Mouse (Mus musculus) frontal cortex, postnatal 25 days (tissue): ENCODE data around the gene Nras.

Experiments used
- DNase-seq, 2 experiments: peaks; one replicate each; pipeline ENCODE4 v3.0.0; 2022; ENCODE audit warnings: low spot score in 2 of 2

Gene Nras

GRCm38 (mm10) chr3:103058207-103059157, at the start of gene Nras:
Gene Nras (plus strand): TSS chr3:103058285.
- peak; percentile 85 for DNase-seq

GRCm38 (mm10) chr3:103017350-103017749, 40.7 kb upstream of the Nras start:
- no peak for DNase-seq

- DNase-seq = no peak
These were observed 38.6 kb upstream of the Nras start for GRCm38 (mm10) chr3:103019462-103019861.

GRCm38 (mm10) chr3:103020249-103020942, 37.7 kb upstream of the Nras start, which contains the start of gene Csde1:
Gene Csde1 (plus strand): TSS chr3:103020426.
- peak; percentile 93 to 95 for DNase-seq

GRCm38 (mm10) chr3:103020943-103021638, 37.0 kb upstream of the Nras start:
- peak; percentile 69 to 76 for DNase-seq

- DNase-seq = no peak
These were observed 31.9 kb upstream of the Nras start for GRCm38 (mm10) chr3:103026174-103026573.

GRCm38 (mm10) chr3:103040285-103040684, 17.8 kb upstream of the Nras start:
- no peak for DNase-seq

GRCm38 (mm10) chr3:103040861-103041379, 17.2 kb upstream of the Nras start:
- DNase-seq = no peak

- no peak for DNase-seq
These were observed 2.0 kb upstream of the Nras start for GRCm38 (mm10) chr3:103056016-103056595.

- DNase-seq = peak in 1 of 2 experiments; percentile 13
These were observed 333 bp upstream of the Nras start for GRCm38 (mm10) chr3:103057752-103058151.

- no peak for DNase-seq
These were observed 8.8 kb downstream of the Nras start for GRCm38 (mm10) chr3:103066927-103067326.

GRCm38 (mm10) chr3:103068971-103069370, 10.9 kb downstream of the Nras start:
- no peak for DNase-seq

- DNase-seq = no peak
These were observed 15.7 kb downstream of the Nras start, which contains the start of gene Ampd1 for GRCm38 (mm10) chr3:103073771-103074170. Gene Ampd1 (plus strand): TSS chr3:103074014.

- no peak for DNase-seq
These were observed 17.8 kb downstream of the Nras start for GRCm38 (mm10) chr3:103075871-103076270.

GRCm38 (mm10) chr3:103076476-103076875, 18.4 kb downstream of the Nras start:
- no peak for DNase-seq

GRCm38 (mm10) chr3:103079301-103079700, 21.2 kb downstream of the Nras start:
- DNase-seq = peak in 1 of 2 experiments; percentile 14

- no peak for DNase-seq
These were observed 23.0 kb downstream of the Nras start for GRCm38 (mm10) chr3:103081051-103081450.

GRCm38 (mm10) chr3:103081861-103082453, 23.9 kb downstream of the Nras start:
- no peak for DNase-seq

GRCm38 (mm10) chr3:103082761-103083160, 24.7 kb downstream of the Nras start:
- no peak for DNase-seq

- no peak for DNase-seq
These were observed 27.9 kb downstream of the Nras start for GRCm38 (mm10) chr3:103085986-103086385.

GRCm38 (mm10) chr3:103091753-103092152, 33.7 kb downstream of the Nras start:
- no peak for DNase-seq
